Mouse (Mus musculus) NIH3T3 (cell line): ENCODE data around the gene C130074G19Rik.

Source experiments
- DNase-seq: peaks from one replicate; pipeline ENCODE4 v3.0.0-alpha.2; 2012; ENCODE audit warnings: low read depth

C130074G19Rik gene

GRCm38 (mm10) chr1:184873910-184874309 lies 9.1 kb downstream of the C130074G19Rik start:
- DNase-seq, result no peak

DNA sequence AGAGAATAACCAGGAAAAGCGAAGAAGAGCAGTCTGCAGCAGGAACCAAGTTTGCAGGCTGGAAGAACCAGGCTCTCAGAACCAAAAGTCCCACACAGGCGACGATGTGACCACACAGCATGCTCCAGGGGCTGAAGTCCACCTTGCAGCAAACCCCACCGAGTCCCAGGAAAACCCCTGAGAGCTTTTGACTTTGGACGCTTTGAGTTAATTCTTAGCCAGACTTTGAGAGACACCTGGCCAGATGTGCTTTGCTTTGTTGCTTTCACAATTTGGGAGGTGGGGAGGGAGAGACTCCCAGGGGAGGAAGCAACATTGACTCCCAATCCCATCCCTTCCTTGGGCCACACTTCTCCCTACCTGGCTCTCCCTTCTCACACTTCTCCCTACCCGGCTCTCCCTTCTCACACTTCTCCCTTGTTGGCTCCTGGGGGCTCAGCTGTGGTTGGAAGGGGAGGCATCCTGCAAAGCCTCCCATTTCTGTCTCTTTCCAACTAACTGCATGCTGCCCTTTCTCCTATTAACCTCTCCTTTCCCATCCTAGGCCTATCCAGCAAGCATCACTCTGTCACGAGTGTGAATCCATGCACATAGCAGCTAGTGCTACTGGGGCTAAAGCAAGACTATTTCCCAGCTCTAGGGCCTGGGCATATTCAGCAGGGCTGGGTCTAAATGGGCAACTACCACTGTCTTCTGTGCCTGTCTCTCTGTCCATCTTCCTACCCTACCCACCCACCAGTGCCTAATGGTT lies 10.8 kb downstream of the C130074G19Rik start:
- no peak for DNase-seq

DNA sequence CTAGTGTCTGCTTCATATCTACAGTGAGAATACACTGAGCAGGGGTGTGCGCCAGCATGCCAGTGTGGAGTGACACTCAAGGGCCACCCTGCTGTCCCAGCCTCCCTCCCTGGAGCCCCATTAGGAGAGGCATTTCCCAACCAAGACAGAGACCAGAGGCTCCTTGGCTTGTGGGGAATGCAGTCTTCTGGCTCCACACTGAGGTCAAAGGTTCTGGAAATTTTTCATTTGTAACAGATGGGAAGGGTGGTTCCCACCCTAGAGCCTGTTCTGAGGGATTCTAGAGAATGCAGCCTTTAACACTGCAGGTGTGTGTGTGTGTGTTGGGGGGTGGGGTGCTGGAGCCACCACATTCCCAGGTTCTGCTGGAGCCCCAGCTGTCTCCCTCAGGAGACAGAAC lies 11.5 kb downstream of the C130074G19Rik start:
- peak; percentile 25 for DNase-seq

DNA sequence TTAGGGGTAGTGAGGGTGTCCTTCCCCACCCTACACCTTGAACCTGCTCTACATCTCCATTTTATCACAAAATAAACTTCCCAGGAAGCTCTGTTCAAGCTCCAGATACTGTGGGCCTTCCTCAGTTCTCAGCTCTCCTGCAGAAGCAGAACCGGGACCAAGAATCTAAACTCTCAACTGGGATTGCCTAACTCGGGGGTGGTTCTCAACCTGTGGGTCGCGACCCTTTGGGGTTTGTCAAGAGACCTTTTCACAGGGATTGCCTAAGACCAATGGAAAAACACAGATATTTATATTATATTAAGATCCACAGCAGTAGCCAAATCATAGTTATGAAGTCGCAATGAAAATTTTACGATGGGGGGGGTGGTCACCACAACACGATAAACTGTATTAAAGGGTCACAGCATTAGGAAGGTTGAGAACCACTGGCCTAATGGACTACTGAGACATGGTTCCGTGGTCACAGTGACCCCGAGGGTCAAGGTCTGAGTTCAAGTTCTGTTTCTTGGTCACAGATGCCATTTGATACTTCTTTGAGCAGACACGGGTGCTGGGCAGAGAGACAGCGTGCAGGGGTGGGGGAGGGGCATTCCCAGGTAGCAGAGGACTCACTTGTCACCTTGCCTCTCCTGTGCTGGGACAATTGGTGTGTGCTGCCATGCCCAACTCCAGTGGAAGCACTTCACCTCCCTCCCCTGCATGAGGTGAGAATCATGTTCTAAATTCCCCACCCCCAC lies 12.2 kb downstream of the C130074G19Rik start:
- DNase-seq, result no peak

GRCm38 (mm10) chr1:184869939-184870565 lies 13.0 kb downstream of the C130074G19Rik start:
- DNase-seq, result no peak

GRCm38 (mm10) chr1:184867640-184868120 lies 15.3 kb downstream of the C130074G19Rik start:
- DNase-seq, result no peak

GRCm38 (mm10) chr1:184864381-184864801 lies 18.6 kb downstream of the C130074G19Rik start:
- DNase-seq, result no peak

GRCm38 (mm10) chr1:184862636-184863035 lies 20.4 kb downstream of the C130074G19Rik start:
- DNase-seq, result no peak

DNA sequence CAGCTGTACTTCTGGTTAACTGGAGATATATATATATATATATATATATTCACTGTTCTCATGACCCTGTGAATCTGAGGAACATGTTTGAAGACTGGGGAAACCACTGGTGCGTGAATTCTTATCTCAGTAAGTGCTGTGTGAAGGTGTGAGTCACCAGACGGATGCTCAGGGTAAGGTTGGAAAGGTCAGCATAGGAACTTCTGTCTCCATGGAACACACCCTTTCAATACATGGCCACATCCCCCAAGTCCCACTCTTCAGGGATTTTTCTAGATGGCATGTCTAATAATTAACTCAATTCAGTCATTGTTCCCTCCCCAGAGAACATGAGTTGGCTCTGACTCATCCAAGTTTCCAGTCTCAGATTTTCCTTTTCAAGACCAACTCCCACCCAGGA lies 21.5 kb downstream of the C130074G19Rik start:
- DNase-seq, result peak; percentile 28

GRCm38 (mm10) chr1:184860276-184860675 lies 22.7 kb downstream of the C130074G19Rik start:
- no peak for DNase-seq

- no peak for DNase-seq
Measured at GRCm38 (mm10) chr1:184858253-184858652, 24.8 kb downstream of the C130074G19Rik start.

DNA sequence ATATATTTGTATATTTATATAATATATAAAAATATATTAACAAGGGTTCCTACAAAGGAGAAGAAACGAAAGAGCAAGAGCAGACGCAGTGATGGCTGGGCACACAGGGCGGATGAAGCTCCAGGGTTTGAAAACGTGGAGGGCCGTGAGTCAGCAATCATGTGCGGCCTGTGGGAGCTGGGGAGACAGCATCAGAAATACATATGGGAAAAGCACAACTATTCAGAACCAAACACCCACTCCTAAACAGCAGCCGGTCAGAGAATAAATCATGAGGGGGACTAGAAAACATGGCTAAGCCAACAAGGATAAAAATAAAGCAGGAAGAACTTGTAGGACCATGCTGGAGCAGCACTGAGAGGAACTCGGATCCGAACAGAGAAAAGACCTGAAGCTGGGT lies 25.8 kb downstream of the C130074G19Rik start:
- no peak for DNase-seq

DNA sequence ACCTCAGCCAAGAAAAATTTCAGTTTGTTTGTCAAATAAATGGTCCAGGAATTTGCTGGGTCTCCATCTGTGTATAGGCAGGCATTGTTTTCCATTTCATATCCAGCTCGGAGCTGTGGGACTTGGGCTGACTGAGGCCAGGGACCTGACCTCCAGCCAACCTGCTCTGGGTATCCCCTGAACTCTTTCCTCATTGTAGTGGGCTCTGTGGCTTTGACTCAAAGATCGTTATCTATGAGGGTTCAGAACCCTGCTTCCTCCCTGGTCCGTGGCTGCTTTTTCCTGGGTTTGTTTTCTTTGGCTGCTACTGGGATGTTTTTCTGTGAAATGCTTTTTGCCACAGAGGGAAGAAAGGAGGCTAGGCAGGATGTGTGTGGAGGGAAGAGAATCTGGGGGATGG lies 29.1 kb downstream of the C130074G19Rik start:
- DNase-seq, result no peak

GRCm38 (mm10) chr1:184853339-184853738 lies 29.7 kb downstream of the C130074G19Rik start:
- DNase-seq, result peak; percentile 75

GRCm38 (mm10) chr1:184851741-184852618 lies 31.0 kb downstream of the C130074G19Rik start:
- peak; percentile 91 for DNase-seq

GRCm38 (mm10) chr1:184851166-184851565 lies 31.9 kb downstream of the C130074G19Rik start:
- DNase-seq, result no peak

- no peak for DNase-seq
Measured at GRCm38 (mm10) chr1:184846973-184847372, 36.0 kb downstream of the C130074G19Rik start.

DNA sequence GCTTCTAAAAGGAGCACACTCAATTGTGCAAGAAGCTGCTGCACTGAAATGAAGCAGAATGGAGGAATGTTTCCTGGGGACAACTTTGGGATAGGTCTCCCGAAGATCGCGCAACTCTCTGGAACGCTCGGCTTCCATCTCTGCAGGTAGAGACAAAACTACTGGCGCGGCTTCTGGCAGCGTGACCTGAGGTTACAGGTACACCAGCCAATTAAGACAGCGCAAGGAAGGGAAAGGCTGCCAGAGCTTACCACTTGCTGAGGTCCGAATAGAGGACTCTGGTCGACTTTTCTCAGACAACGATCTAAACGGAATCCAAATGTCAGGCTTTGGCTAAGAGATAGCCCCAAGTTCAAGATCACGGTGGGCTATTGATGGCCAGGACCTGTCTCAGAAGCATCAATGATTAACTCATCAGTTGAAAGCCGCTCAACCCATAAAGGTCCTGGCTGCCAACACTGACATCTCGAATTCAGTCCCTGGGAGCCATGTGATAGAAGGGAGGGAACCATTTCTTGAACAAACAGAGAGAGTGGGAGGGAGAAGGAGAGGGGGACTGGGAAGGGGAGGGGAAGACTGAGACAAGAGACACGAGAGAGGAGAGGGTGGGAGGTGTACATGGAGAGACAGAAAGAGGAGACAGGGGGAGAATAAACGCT lies 36.8 kb downstream of the C130074G19Rik start, which contains the start of gene Marc2:
TSS of gene Marc2 (minus strand) at position 360 of the 659 bp plus-strand sequence.
- DNase-seq, result no peak

DNA sequence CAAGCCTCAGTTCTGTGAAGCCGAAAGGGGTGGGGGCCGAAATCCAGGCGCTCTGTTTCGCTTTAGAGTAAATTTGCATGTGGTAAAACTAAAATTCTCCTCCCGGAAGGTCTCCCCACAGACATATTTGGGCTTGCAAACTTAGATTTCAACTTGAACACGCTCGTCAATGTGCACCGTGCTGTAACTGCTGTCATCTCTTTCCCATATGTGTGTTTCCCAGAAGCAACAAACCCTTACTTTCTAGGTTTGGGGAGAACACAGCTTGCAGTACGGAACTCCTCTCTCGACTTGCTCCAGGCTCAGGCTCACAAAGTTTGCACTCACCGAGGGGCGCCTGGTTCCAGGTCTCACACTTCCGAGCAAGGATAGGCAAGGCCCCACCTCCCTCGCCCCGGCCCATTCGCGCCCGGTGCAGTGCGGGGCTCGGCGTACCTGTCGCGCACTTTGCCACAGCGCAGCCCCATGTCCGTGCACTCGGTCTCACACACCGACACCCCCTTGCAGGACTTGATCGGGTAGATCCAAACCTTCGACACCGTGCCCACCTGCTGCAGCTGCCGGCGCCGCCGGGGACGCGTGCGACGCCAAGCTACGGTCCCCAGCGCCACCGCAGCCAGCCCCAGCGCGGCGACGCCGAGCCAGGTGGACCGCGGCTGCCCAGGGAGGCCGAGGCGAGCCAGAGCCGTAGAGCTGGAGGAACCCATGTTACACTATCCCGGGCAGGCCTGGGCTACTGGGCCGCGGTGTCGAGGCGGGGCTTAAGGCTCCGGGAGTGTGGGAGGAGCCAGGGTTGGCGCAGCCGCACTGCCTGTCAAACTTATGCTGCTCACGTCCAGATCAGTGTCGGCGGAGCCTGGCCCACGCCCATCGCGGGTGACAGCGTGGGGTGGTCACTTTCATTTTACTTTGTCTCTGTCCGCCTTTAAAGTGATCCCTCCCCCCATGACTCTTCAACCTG lies 37.6 kb downstream of the C130074G19Rik start:
- DNase-seq, result peak; percentile 94
